Mouse (Mus musculus) myocyte (in vitro differentiated cells): Measurements from ENCODE around the gene Fam107b.

ENCODE experiments used
- MYOD1 ChIP-seq, 3 experiments: IDR thresholded peaks; one replicate each; pipeline ENCODE4 v1.6.1; 2011; ENCODE audit warnings: control low read depth in 2 of 3, low read depth in 2 of 3, mild to moderate bottlenecking in 2 of 3, moderate library complexity in 1 of 3; ENCODE audit not compliant: insufficient read length in 2 of 3, control insufficient read depth in 1 of 3
- POLR2AphosphoS2 ChIP-seq: IDR thresholded peaks from one replicate; pipeline ENCODE4 v1.6.1; 2011; ENCODE audit warnings: low read depth, control low read depth; ENCODE audit not compliant: insufficient read length
- TCF3 ChIP-seq: IDR thresholded peaks from one replicate; pipeline ENCODE4 v1.6.1; 2011; ENCODE audit warnings: low read depth, control low read depth; ENCODE audit not compliant: insufficient read length

- TF ChIP-seq MYOD1 (IDR thresholded peaks at IDR 0.05; ENCODE audit: control insufficient read depth in 1 of 3, insufficient read length in 2 of 3, low read depth in 2 of 3) = no peak
- no peak for TF ChIP-seq TCF3
- TF ChIP-seq POLR2AphosphoS2 = no peak
Observed at GRCm38 (mm10) chr2:3717847-3718246, 147.6 kb downstream of the Fam107b start.
